In genomic region chr8:26438877-26439276, GRCm38 (mm10) we compare ENCODE assay signal across 10 mouse cellular contexts.
DNase-seq lines count a peak whose midpoint lies in the region; ATAC-seq and TF ChIP-seq lines count a peak whose summit lies in the region.
"Had no signal": no experiment of that assay in that cellular context is flagged by ENCODE, and none has a peak within 500 bp of the region (broad histone marks: within the 10 kb centered on the region; RNA-seq: fewer than 3 reads in every experiment).

No protein-coding gene starts in this region.

- 75% methylated on average over 16 of the region's 16 CpGs for WGBS in heart, embryonic 10.5 days
- 67% methylated on average over 16 of the region's 16 CpGs for WGBS in heart, embryonic 12.5 days
- WGBS in embryonic facial prominence, embryonic 10.5 days, result 62% methylated on average over 16 of the region's 16 CpGs
- 24% methylated on average over 16 of the region's 16 CpGs for WGBS in hindbrain, postnatal 0 days
- 54% methylated on average over 16 of the region's 16 CpGs for WGBS in midbrain, embryonic 14.5 days

- peak; percentile 52 for DNase-seq in heart, embryonic 10.5 days (ENCODE audit: low spot score)
- no peak for DNase-seq in embryonic facial prominence, embryonic 10.5 days (ENCODE audit: low spot score)
- DNase-seq in hindbrain, postnatal 0 days (ENCODE audit: low spot score), result no peak
- DNase-seq in midbrain, embryonic 14.5 days, result peak; percentile 42
- no peak for DNase-seq in right cerebral cortex, adult 2 months (ENCODE audit: low spot score in 2 of 2)
- no peak for DNase-seq in spleen, postnatal 10 days (ENCODE audit: low spot score in 2 of 2)
- DNase-seq: heart, adult 2 months; right cerebral cortex, postnatal 4 days had no signal

- no peaks in the 10 kb centered on the region for H3K4me1 ChIP-seq in heart, embryonic 10.5 days
- H3K4me1 ChIP-seq in heart, embryonic 12.5 days (replicated peaks), result no peaks in the 10 kb centered on the region
- peaks cover 34% of the 10 kb centered on the region for H3K4me1 ChIP-seq in embryonic facial prominence, embryonic 10.5 days
- H3K4me1 ChIP-seq in hindbrain, postnatal 0 days (ENCODE audit: insufficient read depth, low read length), result 0 out of 2 replicates have a peak, but pooled peaks cover 5% of the 10 kb centered on the region
- no peaks in the 10 kb centered on the region for H3K4me1 ChIP-seq in midbrain, embryonic 14.5 days (ENCODE audit: control insufficient read depth, insufficient read depth, low read length)

- no peak for ATAC-seq in heart, embryonic 12.5 days (ENCODE audit: insufficient number of reproducible peaks, low FRiP score)
- ATAC-seq in hindbrain, postnatal 0 days, result 0 out of 2 replicates have a peak, but pooled peaks have one; percentile 38
- no peak for ATAC-seq in midbrain, embryonic 14.5 days (ENCODE audit: low FRiP score, low TSS enrichment)
- no peak for ATAC-seq in erythroblast, adult 5-6 weeks (replicated peaks; ENCODE audit: low FRiP score, poor library complexity, severe bottlenecking)

- no peaks in the 10 kb centered on the region for H3K36me3 ChIP-seq in heart, embryonic 10.5 days
- H3K36me3 ChIP-seq in heart, embryonic 12.5 days, result no peaks in the 10 kb centered on the region
- no peaks in the 10 kb centered on the region for H3K36me3 ChIP-seq in embryonic facial prominence, embryonic 10.5 days (replicated peaks)
- H3K36me3 ChIP-seq in hindbrain, postnatal 0 days (ENCODE audit: insufficient read depth, low read length), result no peaks in the 10 kb centered on the region
- H3K36me3 ChIP-seq in midbrain, embryonic 14.5 days (ENCODE audit: control insufficient read depth, insufficient read depth, low read length), result no peaks in the 10 kb centered on the region

- H3K9ac ChIP-seq in heart, embryonic 12.5 days, result no peak overlapping the region
- peak overlapping the region; percentile 9; the same call in 1 of the 2 replicates for H3K9ac ChIP-seq in hindbrain, postnatal 0 days (replicated peaks; ENCODE audit: low read length)
- H3K9ac ChIP-seq in midbrain, embryonic 14.5 days (replicated peaks; ENCODE audit: low read length), result no peak overlapping the region

- H3K27me3 ChIP-seq in heart, embryonic 10.5 days (ENCODE audit: insufficient read depth, poor library complexity, severe bottlenecking), result peaks cover 3% of the 10 kb centered on the region; the same call in 1 of the 2 replicates
- H3K27me3 ChIP-seq in heart, embryonic 12.5 days (replicated peaks), result no peaks in the 10 kb centered on the region
- H3K27me3 ChIP-seq in embryonic facial prominence, embryonic 10.5 days (replicated peaks; ENCODE audit: low read depth, poor library complexity, severe bottlenecking), result no peaks in the 10 kb centered on the region
- H3K27me3 ChIP-seq in hindbrain, postnatal 0 days (ENCODE audit: insufficient read depth, low read length), result no peaks in the 10 kb centered on the region
- H3K27me3 ChIP-seq in midbrain, embryonic 14.5 days (ENCODE audit: control insufficient read depth, insufficient read depth, low read length), result no peaks in the 10 kb centered on the region

- H3K4me2 ChIP-seq in heart, embryonic 12.5 days, result no peak overlapping the region
- H3K4me2 ChIP-seq in hindbrain, postnatal 0 days (ENCODE audit: low read depth, low read length), result peak overlapping the region; percentile 48
- 0 out of 2 replicates have a peak overlapping the region, but pooled peaks have one; percentile 12 for H3K4me2 ChIP-seq in midbrain, embryonic 14.5 days (ENCODE audit: low read length)

- no peak overlapping the region for H3K4me3 ChIP-seq in heart, embryonic 10.5 days
- H3K4me3 ChIP-seq in heart, embryonic 12.5 days, result no peak overlapping the region
- no peak overlapping the region for H3K4me3 ChIP-seq in embryonic facial prominence, embryonic 10.5 days
- peak overlapping the region; percentile 10; the same call in 1 of the 2 replicates for H3K4me3 ChIP-seq in hindbrain, postnatal 0 days (ENCODE audit: low read length)
- no peak overlapping the region for H3K4me3 ChIP-seq in midbrain, embryonic 14.5 days (replicated peaks; ENCODE audit: low read depth, low read length)
- H3K4me3 ChIP-seq: heart, adult 2 months had no signal

- no peak overlapping the region for H3K27ac ChIP-seq in heart, embryonic 10.5 days
- H3K27ac ChIP-seq in heart, embryonic 12.5 days (ENCODE audit: poor library complexity, severe bottlenecking), result no peak overlapping the region
- peak overlapping the region; percentile 63 for H3K27ac ChIP-seq in embryonic facial prominence, embryonic 10.5 days (replicated peaks)
- no peak overlapping the region for H3K27ac ChIP-seq in hindbrain, postnatal 0 days
- H3K27ac ChIP-seq in midbrain, embryonic 14.5 days (replicated peaks; ENCODE audit: low read depth, low read length), result no peak overlapping the region
- H3K27ac ChIP-seq: heart, adult 2 months had no signal

- no peak for TF ChIP-seq CTCF in hindbrain, postnatal 0 days (IDR thresholded peaks at IDR 0.05; ENCODE audit: low read depth)

- H3K9me3 ChIP-seq in heart, embryonic 10.5 days, result no peaks in the 10 kb centered on the region
- H3K9me3 ChIP-seq in heart, embryonic 12.5 days (replicated peaks), result no peaks in the 10 kb centered on the region
- H3K9me3 ChIP-seq in embryonic facial prominence, embryonic 10.5 days, result no peaks in the 10 kb centered on the region
- no peaks in the 10 kb centered on the region for H3K9me3 ChIP-seq in hindbrain, postnatal 0 days (ENCODE audit: low read length)
- H3K9me3 ChIP-seq in midbrain, embryonic 14.5 days (ENCODE audit: control insufficient read depth, low read length), result no peaks in the 10 kb centered on the region

Comparison
In these comparisons a context has a peak if more than half of its experiments do, and no peak if none do; other contexts are left out.
1. DNase-seq: peak in heart, embryonic 10.5 days (single experiment) and midbrain, embryonic 14.5 days (single experiment); none in embryonic facial prominence, embryonic 10.5 days (single experiment), hindbrain, postnatal 0 days (single experiment), right cerebral cortex, adult 2 months (0 of 2) and spleen, postnatal 10 days (0 of 2).